Mouse (Mus musculus) cerebellum, postnatal 36 days (tissue): ENCODE measurements at regions not wholly inside any gene's neighbourhood (a gene's known extent, or its start where the extent isn't known, plus 50 kb on each side); places are given as distances from the start of the nearest gene placed in this dataset.

Source experiments
- DNase-seq, 2 experiments: peaks; one replicate each; pipeline ENCODE4 v3.0.0; 2021 to 2022; ENCODE audit warnings: mixed read lengths in 2 of 2

GRCm38 (mm10) chr2:48627011-48627410 is 186.9 kb upstream of the Acvr2a start:
- DNase-seq, result no peak

- no peak for DNase-seq
Observed at GRCm38 (mm10) chr2:48629106-48630050, 184.5 kb upstream of the Acvr2a start.

GRCm38 (mm10) chr2:48634456-48635174 is 179.3 kb upstream of the Acvr2a start:
- no peak for DNase-seq

DNA sequence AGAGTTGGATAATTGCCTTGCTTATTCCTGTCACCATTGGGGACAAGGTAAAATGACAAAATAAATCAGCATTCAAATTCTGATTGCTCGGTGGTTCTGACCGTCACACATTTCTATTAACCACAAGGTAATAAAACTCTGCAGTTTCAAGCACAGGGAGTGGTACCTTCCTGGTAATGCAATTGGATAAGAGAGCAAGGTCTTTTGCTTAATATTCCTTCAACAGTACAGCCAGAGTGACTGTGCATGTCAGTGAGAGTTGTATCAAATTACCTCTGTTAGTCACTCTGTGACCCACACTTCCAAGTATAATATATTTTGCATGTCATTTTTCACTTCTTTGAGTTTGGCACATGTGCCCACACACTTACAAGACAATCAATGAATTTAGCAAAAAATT is 177.8 kb upstream of the Acvr2a start:
- no peak for DNase-seq

- DNase-seq, result no peak
Observed at GRCm38 (mm10) chr2:48644114-48644513, 169.8 kb upstream of the Acvr2a start.

GRCm38 (mm10) chr2:48650281-48650680 is 163.6 kb upstream of the Acvr2a start:
- no peak for DNase-seq

DNA sequence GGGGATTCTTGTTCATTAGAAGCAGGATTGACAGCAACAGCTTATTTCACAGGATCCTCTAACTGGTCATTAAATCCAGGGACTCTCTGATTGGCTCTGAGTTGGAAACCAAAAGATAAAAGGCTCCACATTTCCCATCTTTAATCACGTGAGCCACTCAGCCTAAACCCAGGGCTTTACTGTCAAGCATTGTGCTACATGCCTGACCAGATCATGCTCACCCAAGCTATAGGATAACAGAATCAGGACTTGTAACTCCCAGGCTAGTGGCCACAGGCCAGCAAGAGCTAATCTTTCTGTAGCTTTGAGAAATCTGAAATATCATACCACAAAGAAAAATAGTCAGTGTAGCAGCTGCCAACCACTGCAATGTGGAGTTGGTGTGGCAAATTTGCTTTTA is 152.7 kb upstream of the Acvr2a start:
- no peak for DNase-seq

GRCm38 (mm10) chr2:48665103-48665502 is 148.8 kb upstream of the Acvr2a start:
- no peak for DNase-seq

DNA sequence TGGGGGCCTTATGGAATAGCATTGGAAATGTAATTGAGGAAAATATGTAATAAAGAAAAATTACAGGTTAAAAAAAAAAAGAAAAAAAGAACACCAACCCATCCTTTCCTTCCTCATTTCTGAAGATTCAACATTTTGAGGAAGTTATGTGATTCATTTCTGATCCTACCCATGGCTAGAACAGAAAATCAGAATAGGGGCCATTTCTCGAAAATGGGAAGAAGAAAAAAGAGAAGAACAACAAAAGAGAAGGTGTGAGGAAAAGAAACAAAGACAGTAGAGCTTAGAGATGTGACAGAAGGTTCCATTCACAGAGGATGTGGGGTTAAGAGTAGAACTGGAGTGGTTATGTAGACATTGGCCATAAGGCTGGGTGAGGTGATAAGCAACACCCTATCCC is 124.8 kb upstream of the Acvr2a start:
- DNase-seq, result no peak

DNA sequence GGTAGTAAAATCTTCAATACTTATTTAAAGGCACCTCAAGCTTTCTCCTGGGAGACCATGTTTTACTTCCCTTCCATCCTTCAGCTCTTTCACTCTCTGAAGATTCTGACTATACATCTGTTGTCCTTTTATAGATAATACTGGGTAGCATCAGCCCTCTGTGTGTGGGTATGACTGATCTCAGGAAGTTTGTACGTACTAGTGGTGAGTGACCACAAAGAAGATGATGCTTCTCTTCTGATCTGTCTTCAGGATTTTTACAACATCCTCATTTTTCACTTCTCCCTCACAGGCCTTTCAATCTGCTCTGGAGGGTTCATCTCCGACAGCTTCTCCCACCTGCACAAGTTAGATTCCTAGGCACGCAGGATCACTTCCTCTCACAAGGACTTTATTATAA is 119.4 kb upstream of the Acvr2a start:
- no peak for DNase-seq

DNA sequence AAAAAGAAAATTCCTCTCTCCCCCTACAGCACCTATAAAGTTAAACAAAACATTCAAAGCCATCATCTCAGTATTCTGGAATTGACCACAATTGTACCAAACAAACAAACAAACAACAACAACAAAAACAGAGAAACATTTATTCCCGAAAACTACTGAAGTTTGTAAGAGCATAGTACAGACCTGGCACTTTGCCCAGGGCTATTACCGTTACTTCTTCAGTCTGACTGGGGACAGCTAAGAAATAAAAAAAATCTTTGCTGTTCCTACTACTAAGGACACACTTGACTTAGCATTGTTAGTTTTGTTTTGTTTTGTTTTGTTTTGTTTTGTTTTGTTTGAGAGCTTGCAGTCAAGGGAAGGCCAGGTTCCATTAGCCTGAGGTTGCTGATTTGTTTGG is 113.0 kb upstream of the Acvr2a start:
- no peak for DNase-seq

- DNase-seq, result no peak
Observed at GRCm38 (mm10) chr2:48705103-48705804, 108.7 kb upstream of the Acvr2a start.

DNA sequence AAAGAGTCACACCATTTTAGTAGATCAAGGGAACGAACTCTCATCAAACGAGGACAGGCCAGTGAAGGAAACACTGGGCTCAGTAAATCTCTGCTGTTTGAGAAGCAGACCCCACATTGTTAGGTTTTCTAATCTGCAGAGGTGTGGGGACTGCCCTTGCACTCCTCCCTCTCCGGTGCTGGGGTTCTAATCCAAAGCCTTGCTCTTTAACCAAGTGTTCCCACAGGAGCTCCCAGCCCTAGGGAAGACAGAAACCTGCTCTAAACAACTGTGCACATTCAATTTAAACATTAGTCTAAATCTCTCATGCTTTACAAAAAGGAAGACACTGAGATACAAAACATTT is 108.1 kb upstream of the Acvr2a start:
- DNase-seq, result no peak

DNA sequence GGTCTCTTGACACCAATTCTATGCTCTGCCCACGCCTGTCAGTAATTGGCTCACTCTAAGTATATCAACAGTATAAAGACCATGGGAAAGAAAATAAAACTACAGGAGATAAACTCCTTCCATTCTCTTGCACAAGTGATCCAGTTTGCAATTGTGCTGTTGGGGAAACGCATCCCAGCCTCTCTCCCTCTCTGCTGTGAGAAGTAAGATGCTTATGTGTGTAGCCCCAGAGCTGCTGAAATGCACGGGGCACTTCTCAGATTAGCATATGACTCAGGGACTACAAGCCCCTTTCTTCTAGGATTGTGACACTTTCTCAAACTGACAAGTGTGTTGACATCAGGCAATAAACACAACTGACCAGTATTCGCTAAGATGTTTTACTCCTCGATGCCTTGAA is 107.7 kb upstream of the Acvr2a start:
- no peak for DNase-seq

- no peak for DNase-seq
Observed at GRCm38 (mm10) chr2:48716206-48716605, 97.7 kb upstream of the Acvr2a start.

GRCm38 (mm10) chr2:48717770-48718169 is 96.1 kb upstream of the Acvr2a start:
- DNase-seq, result no peak

- no peak for DNase-seq
Observed at GRCm38 (mm10) chr2:48718261-48718660, 95.6 kb upstream of the Acvr2a start.

GRCm38 (mm10) chr2:48730780-48731179 is 83.1 kb upstream of the Acvr2a start:
- DNase-seq, result no peak

DNA sequence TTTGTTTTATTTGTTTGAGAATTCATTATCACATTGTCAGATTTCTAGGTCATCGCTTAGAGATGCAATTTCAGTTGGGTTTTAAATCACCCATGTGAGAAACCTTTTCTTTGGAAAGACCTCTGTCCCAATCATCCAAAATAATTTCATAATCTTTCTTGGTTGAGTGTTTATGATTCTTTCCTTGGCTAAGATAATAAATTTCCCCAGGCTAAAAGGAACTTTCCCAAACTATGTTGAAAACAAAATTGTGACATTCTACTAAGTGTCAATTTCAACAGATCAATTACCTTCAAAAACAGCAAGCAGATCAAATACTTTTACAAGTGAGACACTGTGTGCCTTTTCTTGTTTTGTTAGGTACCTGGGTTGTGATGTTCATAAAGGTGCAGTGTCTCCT is 80.0 kb upstream of the Acvr2a start:
- DNase-seq, result no peak

- DNase-seq, result no peak
Observed at GRCm38 (mm10) chr2:48734521-48734920, 79.4 kb upstream of the Acvr2a start.

GRCm38 (mm10) chr2:48736312-48736711 is 77.6 kb upstream of the Acvr2a start:
- DNase-seq, result no peak
